Mouse (Mus musculus): ENCODE results near the gene Nmi. TPM values are rescaled to one million over a fixed set of nuclear protein-coding genes. Genes with fewer than 3 reads are reported as not detected.

The Nmi gene
- polyA plus RNA-seq, 1 experiment from 2014 or later, result 86.7 TPM

- Histone ChIP-seq H3K4me1 (replicated peaks; ENCODE audit: control insufficient read depth, insufficient read depth, low read length) (no peaks in the 10 kb centered on the region), H3K27me3 (replicated peaks; ENCODE audit: control insufficient read depth, insufficient read depth, low read length) (no peaks in the 10 kb centered on the region), H3K27ac (ENCODE audit: low read depth, low read length) (peak overlapping the region; percentile 28; the same call in 1 of the 2 replicates), H3K4me3 (ENCODE audit: low read depth, low read length) (no peak overlapping the region), H3K36me3 (ENCODE audit: control insufficient read depth, insufficient read depth) (no peaks in the 10 kb centered on the region), H3K9me3 (ENCODE audit: control insufficient read depth) (no peaks in the 10 kb centered on the region), H3K9ac (ENCODE audit: low read depth, low read length) (no peak overlapping the region), H3K4me2 (replicated peaks; ENCODE audit: low read depth) (peak overlapping the region; percentile 41)
- no peak for ATAC-seq
- TF ChIP-seq CTCF (IDR thresholded peaks at IDR 0.05; ENCODE audit: low read depth), result no peak
- 55% methylated on average over 11 of the region's 11 CpGs for WGBS
Observed at GRCm38 (mm10) chr2:51981630-51982029, 8.3 kb upstream of the Nmi start.

GRCm38 (mm10) chr2:51972641-51973409 lies 469 bp downstream of the Nmi start:
- Histone ChIP-seq H3K4me1 (replicated peaks; ENCODE audit: control insufficient read depth, insufficient read depth, low read length) (no peaks in the 10 kb centered on the region), H3K9ac (ENCODE audit: low read depth, low read length) (peak overlapping the region; percentile 65), H3K4me2 (replicated peaks; ENCODE audit: low read depth) (peak overlapping the region; percentile 63), H3K9me3 (ENCODE audit: control insufficient read depth) (no peaks in the 10 kb centered on the region), H3K27me3 (replicated peaks; ENCODE audit: control insufficient read depth, insufficient read depth, low read length) (no peaks in the 10 kb centered on the region), H3K36me3 (ENCODE audit: control insufficient read depth, insufficient read depth) (no peaks in the 10 kb centered on the region), H3K27ac (ENCODE audit: low read depth, low read length) (peak overlapping the region; percentile 87), H3K4me3 (ENCODE audit: low read depth, low read length) (peak overlapping the region; percentile 58)
- ATAC-seq, result peak; percentile 90
- WGBS, result 4% methylated on average over 40 of the region's 40 CpGs
- TF ChIP-seq CTCF (IDR thresholded peaks at IDR 0.05; ENCODE audit: low read depth), result no peak

GRCm38 (mm10) chr2:51972142-51972541 lies 1.2 kb downstream of the Nmi start:
- Histone ChIP-seq H3K4me1 (replicated peaks; ENCODE audit: control insufficient read depth, insufficient read depth, low read length) (no peaks in the 10 kb centered on the region), H3K4me3 (ENCODE audit: low read depth, low read length) (peak overlapping the region; percentile 58), H3K36me3 (ENCODE audit: control insufficient read depth, insufficient read depth) (no peaks in the 10 kb centered on the region), H3K4me2 (replicated peaks; ENCODE audit: low read depth) (peak overlapping the region; percentile 63), H3K27me3 (replicated peaks; ENCODE audit: control insufficient read depth, insufficient read depth, low read length) (no peaks in the 10 kb centered on the region), H3K9me3 (ENCODE audit: control insufficient read depth) (no peaks in the 10 kb centered on the region), H3K27ac (ENCODE audit: low read depth, low read length) (peak overlapping the region; percentile 87), H3K9ac (ENCODE audit: low read depth, low read length) (peak overlapping the region; percentile 65; the same call in 1 of the 2 replicates)
- no peak for TF ChIP-seq CTCF (IDR thresholded peaks at IDR 0.05; ENCODE audit: low read depth)
- ATAC-seq, result 0 out of 2 replicates have a peak, but pooled peaks have one; percentile 11
- WGBS, result 45% methylated on average over 5 of the region's 5 CpGs

GRCm38 (mm10) chr2:51970897-51971296 lies 2.4 kb downstream of the Nmi start:
- Histone ChIP-seq H3K36me3 (ENCODE audit: control insufficient read depth, insufficient read depth) (no peaks in the 10 kb centered on the region), H3K4me2 (replicated peaks; ENCODE audit: low read depth) (no peak overlapping the region)
- peak; percentile 67 for ATAC-seq

GRCm38 (mm10) chr2:51967288-51967687 lies 6.0 kb downstream of the Nmi start:
- no peak overlapping the region for H3K9ac ChIP-seq (ENCODE audit: low read depth, low read length)
- no peaks in the 10 kb centered on the region for H3K4me1 ChIP-seq (replicated peaks; ENCODE audit: control insufficient read depth, insufficient read depth, low read length)
- no peaks in the 10 kb centered on the region for H3K27me3 ChIP-seq (replicated peaks; ENCODE audit: control insufficient read depth, insufficient read depth, low read length)
- H3K9me3 ChIP-seq (ENCODE audit: control insufficient read depth), result no peaks in the 10 kb centered on the region
- WGBS, result 64% methylated on average over 3 of the region's 3 CpGs
- TF ChIP-seq CTCF (IDR thresholded peaks at IDR 0.05; ENCODE audit: low read depth), result no peak
- H3K27ac ChIP-seq (ENCODE audit: low read depth, low read length), result no peak overlapping the region
- H3K36me3 ChIP-seq (ENCODE audit: control insufficient read depth, insufficient read depth), result no peaks in the 10 kb centered on the region
- ATAC-seq, result no peak
- H3K4me3 ChIP-seq (ENCODE audit: low read depth, low read length), result no peak overlapping the region
- H3K4me2 ChIP-seq (replicated peaks; ENCODE audit: low read depth), result no peak overlapping the region

More at GRCm38 (mm10) chr2:51970897-51971296, 2.4 kb downstream of the Nmi start:
- H3K27me3 ChIP-seq (replicated peaks; ENCODE audit: control insufficient read depth, insufficient read depth, low read length), result no peaks in the 10 kb centered on the region
- WGBS, result 81% methylated on average over 4 of the region's 4 CpGs
- no peaks in the 10 kb centered on the region for H3K9me3 ChIP-seq (ENCODE audit: control insufficient read depth)
- no peak overlapping the region for H3K4me3 ChIP-seq (ENCODE audit: low read depth, low read length)
- no peak overlapping the region for H3K9ac ChIP-seq (ENCODE audit: low read depth, low read length)
- no peak overlapping the region for H3K27ac ChIP-seq (ENCODE audit: low read depth, low read length)
- H3K4me1 ChIP-seq (replicated peaks; ENCODE audit: control insufficient read depth, insufficient read depth, low read length), result no peaks in the 10 kb centered on the region
- no peak for TF ChIP-seq CTCF (IDR thresholded peaks at IDR 0.05; ENCODE audit: low read depth)

GRCm38 (mm10) chr2:51953648-51954204 lies 19.6 kb downstream of the Nmi start:
- ATAC-seq, result no peak
- no peak overlapping the region for H3K9ac ChIP-seq (ENCODE audit: low read depth, low read length)
- no peaks in the 10 kb centered on the region for H3K9me3 ChIP-seq (ENCODE audit: control insufficient read depth)
- no peaks in the 10 kb centered on the region for H3K4me1 ChIP-seq (replicated peaks; ENCODE audit: control insufficient read depth, insufficient read depth, low read length)
- no peaks in the 10 kb centered on the region for H3K27me3 ChIP-seq (replicated peaks; ENCODE audit: control insufficient read depth, insufficient read depth, low read length)
- H3K36me3 ChIP-seq (ENCODE audit: control insufficient read depth, insufficient read depth), result peaks cover 26% of the 10 kb centered on the region
- TF ChIP-seq CTCF (IDR thresholded peaks at IDR 0.05; ENCODE audit: low read depth), result no peak
- H3K27ac ChIP-seq (ENCODE audit: low read depth, low read length), result no peak overlapping the region
- H3K4me2 ChIP-seq (replicated peaks; ENCODE audit: low read depth), result no peak overlapping the region
- WGBS, result 74% methylated on average over 7 of the region's 7 CpGs
- no peak overlapping the region for H3K4me3 ChIP-seq (ENCODE audit: low read depth, low read length)

Data from intestine, postnatal 0 days (tissue).